Mouse (Mus musculus): ENCODE measurements around the gene Ccl5.

GRCm38 (mm10) chr11:83495571-83495970 is 34.7 kb downstream of the Ccl5 start:
- TF ChIP-seq CTCF (conservative IDR thresholded peaks at IDR 0.05; ENCODE audit: insufficient read depth, insufficient read length, low read depth, low read length) (no peak), POLR2A (IDR thresholded peaks at IDR 0.05; ENCODE audit: low read depth, low read length) (no peak)
